Mouse (Mus musculus) stomach, postnatal 0 days (tissue): ENCODE results near the gene Kalrn. TPM values are rescaled to one million over a fixed set of nuclear protein-coding genes. Genes with fewer than 3 reads are reported as not detected.

Experiments
- ATAC-seq: fragments of 200-750 bp; cut with Nextera tagmentation; 2 replicates; pipeline ENCODE4 v1.8.0; 2017; ENCODE audit not compliant: low FRiP score, low TSS enrichment
- DNase-seq: peaks from one replicate; pipeline ENCODE4 v3.0.0-alpha.2; 2016; ENCODE audit warnings: low spot score
- H3K27ac ChIP-seq: fragments of 300-500 bp; sonication (generic); replicated peaks from 2 replicates; pipeline ENCODE4 v1.5.1; 2014; ENCODE audit warnings: mild to moderate bottlenecking, control low read depth
- H3K27me3 ChIP-seq: fragments of 300-500 bp; sonication (generic); 2 replicates; pipeline ENCODE4 v1.6.1; 2014; ENCODE audit warnings: low read length; ENCODE audit not compliant: control insufficient read depth, insufficient read depth
- H3K36me3 ChIP-seq: fragments of 300-500 bp; sonication (generic); 2 replicates; pipeline ENCODE4 v1.6.1; 2014; ENCODE audit warnings: low read length, mixed read lengths; ENCODE audit not compliant: control insufficient read depth, insufficient read depth
- H3K4me1 ChIP-seq: fragments of 300-500 bp; sonication (generic); replicated peaks from 2 replicates; pipeline ENCODE4 v1.6.1; 2014; ENCODE audit warnings: antibody characterized with exemption; ENCODE audit not compliant: control insufficient read depth, insufficient read depth
- H3K4me2 ChIP-seq: fragments of 300-500 bp; sonication (generic); replicated peaks from 2 replicates; pipeline ENCODE4 v1.6.1; 2014; ENCODE audit warnings: low read depth, mild to moderate bottlenecking, control low read depth, moderate library complexity
- H3K4me3 ChIP-seq: fragments of 300-500 bp; sonication (generic); 2 replicates; pipeline ENCODE4 v1.5.1; 2014; ENCODE audit warnings: low read depth, low read length, control low read depth
- H3K9ac ChIP-seq: fragments of 300-500 bp; sonication (generic); 2 replicates; pipeline ENCODE4 v1.6.1; 2014; ENCODE audit warnings: mild to moderate bottlenecking, low read length, control low read depth, mixed read lengths
- H3K9me3 ChIP-seq: fragments of 300-500 bp; sonication (generic); 2 replicates; pipeline ENCODE4 v1.6.1; 2016; ENCODE audit warnings: low read length; ENCODE audit not compliant: control insufficient read depth
- CTCF ChIP-seq: IDR thresholded peaks from 2 replicates; pipeline ENCODE4 v1.5.1; 2016; ENCODE audit warnings: antibody characterized with exemption, low read depth, mild to moderate bottlenecking, moderate library complexity
- EP300 ChIP-seq: optimal IDR thresholded peaks from 2 replicates; pipeline ENCODE3; 2016; ENCODE audit warnings: antibody characterized with exemption
- WGBS: fragments of 180-500 bp; shearing (Covaris S2); extraction: QIAGEN DNeasy Blood & Tissue Kit; methylation state at CpG from one replicate; pipeline ENCODE4 v1.1.7; 2014; 5-methylcytosine and 5-hydroxymethylcytosine counted together
- polyA plus RNA-seq: library from polyadenylated mRNA; unstranded; fragments of >200 nt; fragmentation: Nextera tagmentation; extraction: Ambion mirVana; gene quantifications from 2 replicates; pipeline ENCODE4 v1.2.1, GENCODE M21; 2015

Kalrn gene
- polyA plus RNA-seq, 1 experiment from 2014 or later: 14.4 TPM

- TF ChIP-seq CTCF (no peak), EP300 (no peak)
- DNase-seq (no peak), ATAC-seq (no peak)
- H3K9ac ChIP-seq: no peak overlapping the region
- H3K36me3 ChIP-seq: 0 out of 2 replicates have a peak, but pooled peaks cover 9% of the 10 kb centered on the region
- 54% methylated on average over 5 of the region's 5 CpGs for WGBS
- peaks cover 3% of the 10 kb centered on the region for H3K4me1 ChIP-seq
- no peak overlapping the region for H3K4me3 ChIP-seq
- H3K9me3 ChIP-seq: no peaks in the 10 kb centered on the region
- no peak overlapping the region for H3K4me2 ChIP-seq
- H3K27me3 ChIP-seq: no peaks in the 10 kb centered on the region
- H3K27ac ChIP-seq: peak overlapping the region; percentile 67
Observed at GRCm38 (mm10) chr16:33921514-33921913, 651.8 kb downstream of the Kalrn start.

Other genes starting within 250 kb of the Kalrn start
- not detected in 2 replicates for gene Ropn1, start 76.4 kb upstream of the Kalrn start, polyA plus RNA-seq
- 1.8 TPM in 2 replicates for gene Ccdc14, start 117.1 kb upstream of the Kalrn start, polyA plus RNA-seq
- 480 TPM in 2 replicates for gene Mylk, start 171.7 kb upstream of the Kalrn start, polyA plus RNA-seq